Mouse (Mus musculus) E14TG2a.4 (cell line): ENCODE results near the gene Klhdc7b.

Experiments
- CTCF ChIP-seq: conservative IDR thresholded peaks from 2 replicates; pipeline ENCODE4 v1.5.1; 2014; ENCODE audit warnings: low read length
- POU5F1 ChIP-seq: IDR thresholded peaks from 2 replicates; pipeline ENCODE4 v1.6.1; 2014; ENCODE audit warnings: low read length, borderline replicate concordance

- TF ChIP-seq CTCF (no peak), POU5F1 (no peak)
Observed at GRCm38 (mm10) chr15:89428136-89428790, 43.5 kb downstream of the Klhdc7b start.
